Mouse (Mus musculus): ENCODE data around the gene Gpc4.

DNA sequence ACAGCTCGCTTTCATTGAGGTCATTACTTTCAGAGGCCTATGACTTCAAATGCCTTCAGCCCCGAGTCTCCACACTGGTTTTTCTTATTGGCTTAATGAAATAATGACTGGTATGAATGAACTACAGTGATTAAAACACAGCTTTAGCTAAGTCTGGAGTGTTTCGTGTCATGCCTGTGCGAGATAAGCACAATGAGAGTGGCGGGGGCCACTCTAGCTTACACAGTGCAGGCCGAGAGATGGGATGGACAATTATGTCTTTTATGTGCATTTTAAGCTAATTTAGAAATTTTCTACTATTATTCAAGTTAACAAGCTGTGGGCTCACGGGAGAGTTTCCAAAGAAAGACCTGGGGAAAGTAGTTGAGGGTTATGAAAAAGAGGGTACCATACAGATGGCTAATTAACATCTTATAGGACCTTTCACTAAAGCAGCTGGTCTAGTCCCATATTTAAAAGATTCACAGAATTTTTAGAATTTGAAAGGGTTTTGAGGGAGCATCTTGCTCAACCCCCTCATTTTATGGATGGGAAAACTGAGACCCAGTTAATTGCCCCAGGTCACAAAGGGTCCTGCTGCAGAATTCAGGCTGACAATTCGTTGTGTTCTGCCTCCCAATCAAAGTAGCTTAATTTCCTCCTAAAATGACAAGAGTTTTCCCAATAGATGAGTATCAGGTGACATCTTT is 78.0 kb downstream of the Gpc4 start:
- TF ChIP-seq CHD2 (IDR thresholded peaks at IDR 0.05; ENCODE audit: low read depth, low read length): no peak
- TF ChIP-seq HCFC1 (IDR thresholded peaks at IDR 0.05; ENCODE audit: borderline replicate concordance, insufficient read depth, low read length): no peak
- no peak for TF ChIP-seq ZNF384 (IDR thresholded peaks at IDR 0.05; ENCODE audit: low read depth, low read length)
- TF ChIP-seq ZC3H11A (IDR thresholded peaks at IDR 0.05; ENCODE audit: borderline replicate concordance, low read depth, low read length): no peak
